Mouse (Mus musculus): ENCODE measurements around the gene Dpp7. TPM values are rescaled to one million over a fixed set of nuclear protein-coding genes. Genes with fewer than 3 reads are reported as not detected.

The Dpp7 gene
- polyA plus RNA-seq (2015; fragmentation: Nextera tagmentation; extraction: Ambion mirVana): 24.4 and 24.9 TPM in 2 replicates

GRCm38 (mm10) chr2:25356208-25357079 is at the start of gene Dpp7:
Dpp7 (minus strand) TSS chr2:25356359.
- Histone ChIP-seq H3K27me3 (no peaks in the 10 kb centered on the region), H3K9me3 (no peaks in the 10 kb centered on the region), H3K27ac (replicated peaks) (no peak within 1 kb of the TSS), H3K4me2 (peak within 1 kb of the TSS; percentile 98), H3K9ac (peak within 1 kb of the TSS; percentile 65), H3K36me3 (peaks cover 13% of the 10 kb centered on the region), H3K4me1 (replicated peaks) (peaks cover 24% of the 10 kb centered on the region), H3K4me3 (peak within 1 kb of the TSS; percentile 50)
- peak; percentile 88 for ATAC-seq (ENCODE audit: low FRiP score, low read depth)
- 2% methylated on average over 13 of the region's 13 CpGs for WGBS

- Histone ChIP-seq H3K9me3 (no peaks in the 10 kb centered on the region), H3K4me3 (peak overlapping the region; percentile 76), H3K4me2 (peak overlapping the region; percentile 77), H3K9ac (peak overlapping the region; percentile 100), H3K4me1 (replicated peaks) (peaks cover 37% of the 10 kb centered on the region), H3K36me3 (peaks cover 19% of the 10 kb centered on the region), H3K27ac (replicated peaks) (0 out of 2 replicates have a peak overlapping the region, but pooled peaks have one; percentile 5), H3K27me3 (peaks cover 12% of the 10 kb centered on the region)
- no peak for ATAC-seq (ENCODE audit: low FRiP score, low read depth)
- 88% methylated on average over 4 of the region's 4 CpGs for WGBS
Measured at GRCm38 (mm10) chr2:25403994-25404393, 47.8 kb upstream of the Dpp7 start.

- Histone ChIP-seq H3K27me3 (peaks cover 21% of the 10 kb centered on the region), H3K27ac (replicated peaks) (peak overlapping the region; percentile 88), H3K4me3 (peak overlapping the region; percentile 76), H3K9me3 (no peaks in the 10 kb centered on the region), H3K4me2 (peak overlapping the region; percentile 77), H3K9ac (peak overlapping the region; percentile 100), H3K4me1 (replicated peaks) (peaks cover 37% of the 10 kb centered on the region), H3K36me3 (0 out of 2 replicates have a peak, but pooled peaks cover 11% of the 10 kb centered on the region)
- under 1% methylated on average over 53 of the region's 54 CpGs for WGBS
- ATAC-seq (ENCODE audit: low FRiP score, low read depth): peak; percentile 89
Measured at GRCm38 (mm10) chr2:25402972-25403601, 46.9 kb upstream of the Dpp7 start.

- WGBS: 0% methylated on average over 13 of the region's 13 CpGs
- H3K9ac ChIP-seq: peak overlapping the region; percentile 100
- ATAC-seq (ENCODE audit: low FRiP score, low read depth): peak; percentile 59
Measured at GRCm38 (mm10) chr2:25402377-25402971, 46.3 kb upstream of the Dpp7 start.

GRCm38 (mm10) chr2:25400764-25401163 is 44.6 kb upstream of the Dpp7 start:
- H3K36me3 ChIP-seq: no peaks in the 10 kb centered on the region
- 3% methylated on average over 17 of the region's 17 CpGs for WGBS
- H3K9ac ChIP-seq: peak overlapping the region; percentile 33; the same call in 1 of the 2 replicates
- H3K9me3 ChIP-seq: no peaks in the 10 kb centered on the region
- peaks cover 43% of the 10 kb centered on the region for H3K4me1 ChIP-seq (replicated peaks)
- H3K4me3 ChIP-seq: peak overlapping the region; percentile 33
- peak overlapping the region; percentile 67 for H3K4me2 ChIP-seq
- no peak for ATAC-seq (ENCODE audit: low FRiP score, low read depth)
- peaks cover 42% of the 10 kb centered on the region for H3K27me3 ChIP-seq
- H3K27ac ChIP-seq (replicated peaks): no peak overlapping the region

More at GRCm38 (mm10) chr2:25402377-25402971, 46.3 kb upstream of the Dpp7 start:
- Histone ChIP-seq H3K27ac (replicated peaks) (peak overlapping the region; percentile 88), H3K27me3 (peaks cover 28% of the 10 kb centered on the region), H3K9me3 (no peaks in the 10 kb centered on the region), H3K36me3 (0 out of 2 replicates have a peak, but pooled peaks cover 5% of the 10 kb centered on the region), H3K4me2 (peak overlapping the region; percentile 77), H3K4me1 (replicated peaks) (peaks cover 37% of the 10 kb centered on the region), H3K4me3 (peak overlapping the region; percentile 76)

- Histone ChIP-seq H3K9ac (peak overlapping the region; percentile 33; the same call in 1 of the 2 replicates), H3K4me2 (peak overlapping the region; percentile 67), H3K4me1 (replicated peaks) (peaks cover 42% of the 10 kb centered on the region), H3K27ac (replicated peaks) (no peak overlapping the region), H3K36me3 (no peaks in the 10 kb centered on the region), H3K9me3 (no peaks in the 10 kb centered on the region), H3K4me3 (peak overlapping the region; percentile 33), H3K27me3 (peaks cover 47% of the 10 kb centered on the region)
- 24% methylated on average over 16 of the region's 16 CpGs for WGBS
- ATAC-seq (ENCODE audit: low FRiP score, low read depth): no peak
Measured at GRCm38 (mm10) chr2:25400291-25400690, 44.1 kb upstream of the Dpp7 start.

- H3K4me1 ChIP-seq (replicated peaks): peaks cover 35% of the 10 kb centered on the region
- H3K4me2 ChIP-seq: peak within 1 kb of the TSS; percentile 67; the same call in 1 of the 2 replicates
- WGBS: 68% methylated on average over 8 of the region's 8 CpGs
- H3K36me3 ChIP-seq: no peaks in the 10 kb centered on the region
- no peak within 1 kb of the TSS for H3K27ac ChIP-seq (replicated peaks)
- no peak for ATAC-seq (ENCODE audit: low FRiP score, low read depth)
- H3K27me3 ChIP-seq: peaks cover 58% of the 10 kb centered on the region
- H3K9ac ChIP-seq: no peak within 1 kb of the TSS
- H3K9me3 ChIP-seq: no peaks in the 10 kb centered on the region
- H3K4me3 ChIP-seq: no peak within 1 kb of the TSS
Measured at GRCm38 (mm10) chr2:25399051-25399450, 42.9 kb upstream of the Dpp7 start, which contains the start of gene Npdc1. Npdc1 (plus strand) TSS chr2:25399351.

- ATAC-seq (ENCODE audit: low FRiP score, low read depth): no peak
- Histone ChIP-seq H3K4me1 (replicated peaks) (peaks cover 33% of the 10 kb centered on the region), H3K4me3 (no peak overlapping the region), H3K27ac (replicated peaks) (no peak overlapping the region), H3K9ac (no peak overlapping the region), H3K9me3 (no peaks in the 10 kb centered on the region), H3K36me3 (no peaks in the 10 kb centered on the region), H3K27me3 (peaks cover 58% of the 10 kb centered on the region), H3K4me2 (no peak overlapping the region)
- WGBS: 92% methylated on average over 7 of the region's 7 CpGs
Measured at GRCm38 (mm10) chr2:25398065-25398464, 41.9 kb upstream of the Dpp7 start.

GRCm38 (mm10) chr2:25397010-25397409 is 40.9 kb upstream of the Dpp7 start:
- H3K4me3 ChIP-seq: no peak overlapping the region
- peaks cover 58% of the 10 kb centered on the region for H3K27me3 ChIP-seq
- H3K4me1 ChIP-seq (replicated peaks): peaks cover 29% of the 10 kb centered on the region
- H3K36me3 ChIP-seq: no peaks in the 10 kb centered on the region
- H3K9ac ChIP-seq: no peak overlapping the region
- H3K9me3 ChIP-seq: no peaks in the 10 kb centered on the region
- H3K27ac ChIP-seq (replicated peaks): no peak overlapping the region
- no peak for ATAC-seq (ENCODE audit: low FRiP score, low read depth)
- 74% methylated on average over 1 of the region's 1 CpGs for WGBS
- no peak overlapping the region for H3K4me2 ChIP-seq

- WGBS: 32% methylated on average over 3 of the region's 3 CpGs
- Histone ChIP-seq H3K4me2 (peak overlapping the region; percentile 53), H3K4me1 (replicated peaks) (peaks cover 28% of the 10 kb centered on the region), H3K36me3 (no peaks in the 10 kb centered on the region), H3K27ac (replicated peaks) (no peak overlapping the region), H3K27me3 (peaks cover 58% of the 10 kb centered on the region), H3K9me3 (no peaks in the 10 kb centered on the region), H3K9ac (no peak overlapping the region), H3K4me3 (peak overlapping the region; percentile 31)
- no peak for ATAC-seq (ENCODE audit: low FRiP score, low read depth)
Measured at GRCm38 (mm10) chr2:25396597-25396983, 40.4 kb upstream of the Dpp7 start.

GRCm38 (mm10) chr2:25395721-25396596 is 39.8 kb upstream of the Dpp7 start, which contains the start of gene Entpd2:
Entpd2 (plus strand) TSS chr2:25395874.
- Histone ChIP-seq H3K27ac (replicated peaks) (0 out of 2 replicates have a peak within 1 kb of the TSS, but pooled peaks have one; percentile 3), H3K4me3 (peak within 1 kb of the TSS; percentile 31), H3K9me3 (no peaks in the 10 kb centered on the region), H3K4me1 (replicated peaks) (peaks cover 28% of the 10 kb centered on the region), H3K9ac (peak within 1 kb of the TSS; percentile 14; the same call in 1 of the 2 replicates), H3K4me2 (peak within 1 kb of the TSS; percentile 53), H3K27me3 (peaks cover 58% of the 10 kb centered on the region), H3K36me3 (no peaks in the 10 kb centered on the region)
- no peak for ATAC-seq (ENCODE audit: low FRiP score, low read depth)
- WGBS: 1% methylated on average over 54 of the region's 57 CpGs
